Mouse (Mus musculus) MEL-GATA-1-ER (cell line): ENCODE measurements around the gene Cep135.
A peak's percentile ranks its signal among the peaks of the same experiment; 100 is the strongest.

Experiments used
- DNase-seq: peaks from one replicate; pipeline ENCODE4 v3.0.0-alpha.2; 2012; ENCODE audit warnings: low read depth; ENCODE audit errors: extremely low read depth

The Cep135 gene

GRCm38 (mm10) chr5:76683455-76683854 lies 95.0 kb downstream of the Cep135 start:
- no peak for DNase-seq

GRCm38 (mm10) chr5:76684658-76685605 lies 96.4 kb downstream of the Cep135 start:
- DNase-seq, result peak; percentile 90

- peak; percentile 60 for DNase-seq
These were observed 99.6 kb downstream of the Cep135 start for GRCm38 (mm10) chr5:76687961-76688600.

DNA sequence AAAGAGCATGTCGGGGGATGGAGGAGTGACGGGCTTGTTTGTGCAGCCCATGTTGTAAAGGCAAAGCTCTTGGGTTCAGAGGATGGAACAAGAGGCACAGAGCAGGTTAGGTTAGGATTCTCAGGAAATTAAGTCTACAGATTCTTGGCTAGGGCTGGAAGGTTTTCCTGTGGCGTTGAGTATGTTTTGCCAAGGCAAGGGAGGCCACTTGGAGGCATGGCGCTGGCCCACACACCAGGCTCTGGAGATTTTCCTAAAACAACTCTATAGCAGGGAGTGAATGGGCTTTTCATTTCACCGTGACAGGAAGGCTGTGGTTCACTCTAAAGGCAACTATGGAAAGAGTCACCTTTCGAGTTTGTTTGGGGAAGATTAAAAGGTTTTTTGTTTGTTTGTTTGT lies 100.1 kb downstream of the Cep135 start:
- DNase-seq, result no peak

DNA sequence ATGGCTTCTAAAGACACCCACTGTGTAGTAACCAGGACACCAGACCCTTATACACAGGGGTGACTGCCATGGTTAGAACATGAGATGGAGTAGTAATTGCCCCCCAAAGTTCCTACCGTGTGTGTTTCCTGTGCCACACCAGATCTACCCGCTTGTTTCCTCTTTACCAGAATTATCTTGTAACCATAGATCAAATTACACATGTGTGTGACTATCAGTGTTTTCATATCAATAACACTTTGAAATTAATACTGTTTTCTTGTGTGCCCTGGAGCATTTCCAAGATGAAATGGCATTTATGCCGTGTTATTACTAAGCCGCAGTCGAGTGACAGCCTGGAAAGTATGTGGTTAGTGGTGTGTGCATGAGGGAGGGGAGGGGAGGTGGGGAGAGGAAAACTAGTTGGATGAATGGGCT lies 101.7 kb downstream of the Cep135 start:
- no peak for DNase-seq

DNA sequence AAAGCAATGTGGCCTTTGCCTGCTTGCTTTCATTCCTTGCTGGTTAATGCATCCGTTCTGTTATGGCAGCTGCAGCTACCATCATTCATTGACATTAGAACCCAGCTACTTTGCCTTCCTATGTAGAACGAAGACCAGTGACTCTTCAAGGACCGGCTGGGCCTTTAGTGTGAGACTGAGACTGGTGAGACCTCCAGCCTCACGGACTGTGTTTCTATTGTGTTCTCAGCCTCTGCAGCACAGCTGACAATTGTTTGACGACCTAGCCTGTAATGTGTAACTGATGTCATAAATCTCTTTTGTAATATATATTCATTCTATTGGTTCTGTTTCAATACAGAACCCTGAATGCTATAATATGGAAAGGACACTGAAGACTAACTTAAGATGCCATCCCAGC lies 102.8 kb downstream of the Cep135 start:
- no peak for DNase-seq

- no peak for DNase-seq
These were observed 103.4 kb downstream of the Cep135 start for GRCm38 (mm10) chr5:76691706-76692424.
